Mouse (Mus musculus) stomach, postnatal 0 days (tissue): ENCODE data around the gene Rab17.

ENCODE experiments used
- CTCF ChIP-seq: IDR thresholded peaks from 2 replicates; pipeline ENCODE4 v1.5.1; 2016; ENCODE audit warnings: antibody characterized with exemption, low read depth, mild to moderate bottlenecking, moderate library complexity
- EP300 ChIP-seq: optimal IDR thresholded peaks from 2 replicates; pipeline ENCODE3; 2016; ENCODE audit warnings: antibody characterized with exemption

- TF ChIP-seq CTCF (no peak), EP300 (no peak)
These were observed 33.2 kb upstream of the Rab17 start for GRCm38 (mm10) chr1:91002641-91003040.
